Mouse (Mus musculus): ENCODE measurements around the gene Xrra1.

Xrra1 gene

GRCm38 (mm10) chr7:99865219-99865618 lies 6.3 kb downstream of the Xrra1 start:
- no peaks in the 10 kb centered on the region for H3K27me3 ChIP-seq (ENCODE audit: control insufficient read depth, insufficient read depth, low read length, poor library complexity, severe bottlenecking)
- DNase-seq (ENCODE audit: low read depth, low spot score): no peak
- no peaks in the 10 kb centered on the region for H3K36me3 ChIP-seq (ENCODE audit: control insufficient read depth, insufficient read depth, low read length, poor library complexity, severe bottlenecking)

DNA sequence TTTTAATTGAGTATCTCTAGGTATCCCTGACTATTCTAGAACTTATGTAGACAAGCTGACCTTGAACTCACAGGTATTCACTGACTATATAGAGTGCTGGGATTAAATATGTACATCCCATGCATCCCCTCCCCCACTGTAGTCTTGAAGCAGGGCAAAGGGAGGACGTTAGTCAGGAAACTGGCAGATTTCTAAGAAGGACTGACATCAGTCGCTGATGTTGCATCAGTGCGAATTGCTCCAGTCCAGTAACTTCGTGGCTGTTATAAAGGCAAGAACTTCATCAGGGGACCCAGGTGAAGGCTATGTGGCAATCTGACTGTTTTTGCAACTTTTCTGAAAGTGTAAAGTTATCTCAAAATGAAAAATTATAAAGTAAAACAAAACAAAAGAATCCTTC lies 10.4 kb downstream of the Xrra1 start:
- H3K27me3 ChIP-seq (ENCODE audit: control insufficient read depth, insufficient read depth, low read length, poor library complexity, severe bottlenecking): no peaks in the 10 kb centered on the region

DNA sequence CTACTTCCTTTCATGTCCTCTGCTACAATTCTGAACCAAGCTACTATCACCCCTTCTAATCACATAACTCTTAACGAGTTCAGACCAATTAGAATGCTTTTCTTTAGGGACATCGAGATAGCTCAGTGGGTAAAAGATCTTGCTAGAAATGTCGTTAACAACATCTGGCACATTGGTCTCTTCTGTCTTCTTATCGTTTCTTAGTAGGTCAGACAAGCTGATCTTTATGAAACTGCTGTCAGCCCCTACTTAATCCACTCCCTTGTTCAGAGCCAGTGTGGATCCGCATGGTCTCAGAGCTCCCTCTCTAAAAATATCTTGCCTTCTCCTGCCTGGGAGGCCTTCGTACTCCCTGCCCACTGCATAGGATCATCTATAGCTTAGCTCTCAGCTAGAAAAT lies 15.0 kb downstream of the Xrra1 start:
- no peak for DNase-seq (ENCODE audit: low read depth, low spot score)
- Histone ChIP-seq H3K27me3 (ENCODE audit: control insufficient read depth, insufficient read depth, low read length, poor library complexity, severe bottlenecking) (no peaks in the 10 kb centered on the region), H3K36me3 (ENCODE audit: control insufficient read depth, insufficient read depth, low read length, poor library complexity, severe bottlenecking) (no peaks in the 10 kb centered on the region)

More for the DNA sequence above, 10.4 kb downstream of the Xrra1 start:
- DNase-seq (ENCODE audit: low read depth, low spot score): no peak
- H3K36me3 ChIP-seq (ENCODE audit: control insufficient read depth, insufficient read depth, low read length, poor library complexity, severe bottlenecking): no peaks in the 10 kb centered on the region

DNA sequence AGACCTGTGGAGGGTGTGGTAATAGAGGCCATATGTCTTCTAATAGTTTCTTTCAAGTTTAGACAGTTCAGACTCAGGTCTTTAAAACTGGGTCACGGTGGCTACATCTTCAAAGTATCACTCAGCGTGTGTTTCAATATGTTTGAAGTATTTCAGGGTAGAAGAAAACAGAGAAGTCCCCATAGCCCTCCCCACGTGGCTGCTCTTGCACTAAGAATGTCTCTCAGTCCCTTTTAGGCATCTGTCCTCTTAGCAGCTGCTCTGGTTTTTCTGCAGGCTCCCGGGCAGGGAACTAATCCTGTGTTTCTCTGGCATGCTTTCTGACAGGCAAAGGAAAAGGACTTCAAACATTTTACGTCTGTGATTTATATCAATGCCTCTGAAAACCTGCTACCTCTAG lies 17.0 kb downstream of the Xrra1 start:
- H3K27me3 ChIP-seq (ENCODE audit: control insufficient read depth, insufficient read depth, low read length, poor library complexity, severe bottlenecking): no peaks in the 10 kb centered on the region
- no peaks in the 10 kb centered on the region for H3K36me3 ChIP-seq (ENCODE audit: control insufficient read depth, insufficient read depth, low read length, poor library complexity, severe bottlenecking)
- no peak for DNase-seq (ENCODE audit: low read depth, low spot score)

GRCm38 (mm10) chr7:99876345-99876744 lies 17.4 kb downstream of the Xrra1 start:
- no peaks in the 10 kb centered on the region for H3K36me3 ChIP-seq (ENCODE audit: control insufficient read depth, insufficient read depth, low read length, poor library complexity, severe bottlenecking)
- peak; percentile 84 for DNase-seq (ENCODE audit: low read depth, low spot score)
- H3K27me3 ChIP-seq (ENCODE audit: control insufficient read depth, insufficient read depth, low read length, poor library complexity, severe bottlenecking): no peaks in the 10 kb centered on the region

DNA sequence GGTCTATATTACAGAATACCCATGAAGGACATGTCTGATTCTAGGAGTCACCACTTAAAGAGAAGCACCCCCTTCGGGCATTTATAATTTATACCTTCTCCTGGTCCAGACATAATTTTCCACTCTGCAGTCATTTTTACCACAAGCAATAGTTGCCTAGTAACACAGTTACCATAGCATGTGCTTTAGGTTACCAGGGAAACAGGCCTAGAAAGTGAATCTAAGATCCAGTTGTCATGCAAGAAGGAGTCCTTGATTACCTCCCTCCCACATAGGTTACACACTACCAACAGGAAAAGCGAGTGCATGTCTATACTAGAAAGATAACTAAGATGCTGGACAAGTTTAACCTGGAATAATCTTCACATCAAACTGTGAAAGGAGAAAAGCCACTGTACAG lies 19.3 kb downstream of the Xrra1 start:
- H3K36me3 ChIP-seq (ENCODE audit: control insufficient read depth, insufficient read depth, low read length, poor library complexity, severe bottlenecking): no peaks in the 10 kb centered on the region
- no peak for DNase-seq (ENCODE audit: low read depth, low spot score)
- no peaks in the 10 kb centered on the region for H3K27me3 ChIP-seq (ENCODE audit: control insufficient read depth, insufficient read depth, low read length, poor library complexity, severe bottlenecking)

DNA sequence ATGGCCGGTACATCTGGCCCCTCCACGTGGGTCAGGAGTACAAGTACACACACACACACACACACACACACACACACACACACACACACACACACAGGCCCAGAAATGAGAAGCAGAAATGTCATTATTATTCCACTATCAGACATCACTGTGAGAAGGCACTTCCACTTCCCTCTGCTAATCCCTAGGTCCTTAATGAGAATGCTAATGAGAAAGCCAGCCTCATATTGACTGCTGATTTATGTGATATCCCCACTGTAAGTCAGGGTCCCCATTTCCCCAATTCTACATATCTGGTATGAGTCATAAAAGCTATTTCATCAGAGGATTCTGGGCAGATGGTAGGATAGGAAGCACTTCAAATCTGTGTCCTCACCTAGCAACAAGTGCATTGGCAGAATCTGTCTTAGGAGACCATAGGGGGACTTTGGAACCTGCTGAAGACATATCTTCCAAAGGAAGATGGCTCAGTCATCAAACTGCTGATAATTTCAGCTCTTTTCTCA lies 28.4 kb downstream of the Xrra1 start:
- no peaks in the 10 kb centered on the region for H3K36me3 ChIP-seq (ENCODE audit: control insufficient read depth, insufficient read depth, low read length, poor library complexity, severe bottlenecking)
- no peaks in the 10 kb centered on the region for H3K27me3 ChIP-seq (ENCODE audit: control insufficient read depth, insufficient read depth, low read length, poor library complexity, severe bottlenecking)
- DNase-seq (ENCODE audit: low read depth, low spot score): no peak

DNA sequence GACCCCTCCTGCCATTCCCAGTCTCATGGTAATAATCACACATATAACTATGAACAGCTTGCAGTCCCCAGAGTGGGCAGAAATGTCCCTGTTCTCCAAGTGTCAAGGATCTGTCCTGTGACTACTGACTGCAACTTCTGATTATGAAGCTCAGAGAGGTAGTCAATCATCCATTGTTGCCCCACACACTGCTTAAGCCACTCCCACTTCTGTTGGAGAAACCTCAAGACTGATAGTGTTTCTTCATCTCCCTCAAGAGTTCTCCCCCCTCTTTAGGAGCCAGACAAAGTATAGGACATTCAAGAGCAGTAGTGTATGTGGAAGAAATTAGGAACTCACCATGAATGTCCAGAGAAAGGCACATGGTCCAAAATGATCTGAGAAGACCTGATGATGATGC lies 28.8 kb downstream of the Xrra1 start:
- Histone ChIP-seq H3K36me3 (ENCODE audit: control insufficient read depth, insufficient read depth, low read length, poor library complexity, severe bottlenecking) (no peaks in the 10 kb centered on the region), H3K27me3 (ENCODE audit: control insufficient read depth, insufficient read depth, low read length, poor library complexity, severe bottlenecking) (no peaks in the 10 kb centered on the region)
- DNase-seq (ENCODE audit: low read depth, low spot score): no peak

- H3K36me3 ChIP-seq (ENCODE audit: control insufficient read depth, insufficient read depth, low read length, poor library complexity, severe bottlenecking): no peaks in the 10 kb centered on the region
- no peaks in the 10 kb centered on the region for H3K27me3 ChIP-seq (ENCODE audit: control insufficient read depth, insufficient read depth, low read length, poor library complexity, severe bottlenecking)
- DNase-seq (ENCODE audit: low read depth, low spot score): peak; percentile 27
Observed at GRCm38 (mm10) chr7:99889175-99889880, 30.4 kb downstream of the Xrra1 start.

GRCm38 (mm10) chr7:99890168-99890755 lies 31.3 kb downstream of the Xrra1 start:
- no peaks in the 10 kb centered on the region for H3K27me3 ChIP-seq (ENCODE audit: control insufficient read depth, insufficient read depth, low read length, poor library complexity, severe bottlenecking)

DNA sequence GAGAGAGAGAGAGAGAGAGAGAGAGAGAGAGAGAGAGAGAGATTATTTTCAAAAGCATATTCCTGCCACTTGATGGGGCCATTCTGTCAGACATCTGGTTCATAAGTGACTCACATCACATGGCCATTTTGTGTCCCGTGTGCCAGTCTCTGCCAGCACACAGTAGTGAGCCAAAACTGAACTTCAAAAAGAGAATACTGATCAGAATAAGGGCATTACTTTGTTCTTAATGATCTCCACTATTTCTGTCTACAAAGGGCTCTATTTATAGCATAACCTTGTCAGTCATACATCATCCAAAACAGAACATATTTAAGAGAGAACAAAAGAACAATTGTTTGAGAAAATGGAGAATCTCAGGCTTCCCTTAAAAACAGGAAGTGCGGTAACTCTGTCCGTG lies 32.6 kb downstream of the Xrra1 start:
- DNase-seq (ENCODE audit: low read depth, low spot score): no peak
- no peaks in the 10 kb centered on the region for H3K27me3 ChIP-seq (ENCODE audit: control insufficient read depth, insufficient read depth, low read length, poor library complexity, severe bottlenecking)
- no peaks in the 10 kb centered on the region for H3K36me3 ChIP-seq (ENCODE audit: control insufficient read depth, insufficient read depth, low read length, poor library complexity, severe bottlenecking)

More at GRCm38 (mm10) chr7:99890168-99890755, 31.3 kb downstream of the Xrra1 start:
- H3K36me3 ChIP-seq (ENCODE audit: control insufficient read depth, insufficient read depth, low read length, poor library complexity, severe bottlenecking): no peaks in the 10 kb centered on the region
- DNase-seq (ENCODE audit: low read depth, low spot score): no peak

DNA sequence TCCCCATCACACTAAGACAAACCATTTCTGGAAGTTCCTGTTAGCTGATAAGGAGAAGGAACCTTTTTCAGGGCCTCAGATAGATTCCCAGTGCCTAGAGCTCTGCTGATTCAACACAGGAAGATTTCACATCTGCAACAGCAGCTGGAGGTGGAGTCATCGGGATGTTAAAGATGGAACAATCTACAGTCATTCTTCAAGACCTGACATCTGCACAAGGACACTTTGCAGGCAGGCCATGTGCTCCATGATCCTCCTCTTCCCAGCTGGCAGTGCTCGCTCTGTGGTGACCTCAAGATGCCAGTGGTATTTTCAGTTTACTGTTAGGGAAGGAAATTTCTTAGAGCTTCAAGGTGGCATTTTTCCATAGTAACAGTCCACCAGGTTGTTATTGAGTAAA lies 33.4 kb downstream of the Xrra1 start:
- DNase-seq (ENCODE audit: low read depth, low spot score): no peak
- no peaks in the 10 kb centered on the region for H3K36me3 ChIP-seq (ENCODE audit: control insufficient read depth, insufficient read depth, low read length, poor library complexity, severe bottlenecking)
- no peaks in the 10 kb centered on the region for H3K27me3 ChIP-seq (ENCODE audit: control insufficient read depth, insufficient read depth, low read length, poor library complexity, severe bottlenecking)

DNA sequence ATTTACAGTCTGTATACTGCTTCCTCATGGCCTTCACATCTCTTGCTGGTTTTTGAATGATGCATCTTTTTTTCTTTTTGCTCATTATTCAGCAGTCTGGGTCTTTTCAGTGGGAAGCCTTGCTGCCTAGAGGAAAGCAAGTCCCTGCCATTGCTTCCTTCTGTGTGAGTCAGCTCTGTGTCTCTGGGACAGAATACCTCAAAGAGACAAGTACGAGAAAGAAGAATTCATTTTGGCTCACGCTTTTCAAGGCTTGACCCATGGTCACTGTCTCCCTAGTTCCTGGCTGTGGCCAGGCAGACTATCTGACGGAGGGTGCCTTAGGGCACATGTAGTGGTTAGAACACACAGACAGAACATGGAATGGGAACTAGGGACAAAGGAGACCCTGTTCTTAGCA lies 35.1 kb downstream of the Xrra1 start:
- Histone ChIP-seq H3K27me3 (ENCODE audit: control insufficient read depth, insufficient read depth, low read length, poor library complexity, severe bottlenecking) (no peaks in the 10 kb centered on the region), H3K36me3 (ENCODE audit: control insufficient read depth, insufficient read depth, low read length, poor library complexity, severe bottlenecking) (no peaks in the 10 kb centered on the region)
- no peak for DNase-seq (ENCODE audit: low read depth, low spot score)

DNA sequence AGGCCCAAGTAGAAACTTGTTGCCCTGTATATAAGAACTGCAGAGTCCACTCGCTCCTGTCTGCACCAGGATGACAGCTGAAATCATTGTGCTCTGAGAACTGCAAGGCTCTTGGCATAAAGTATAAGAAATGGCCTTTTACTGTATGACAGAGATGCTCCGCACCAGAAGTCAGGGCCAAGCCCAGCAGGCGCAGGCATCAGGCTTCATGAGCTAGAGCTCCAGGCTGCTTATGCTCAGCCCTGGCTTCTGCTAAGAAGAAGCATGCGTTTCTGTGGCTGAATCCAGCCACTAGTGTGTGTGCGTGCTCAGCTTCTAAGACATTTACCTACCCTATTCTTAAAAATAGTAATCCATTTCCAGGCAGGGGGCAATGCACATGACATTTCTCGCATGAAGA lies 35.6 kb downstream of the Xrra1 start:
- no peak for DNase-seq (ENCODE audit: low read depth, low spot score)
- Histone ChIP-seq H3K36me3 (ENCODE audit: control insufficient read depth, insufficient read depth, low read length, poor library complexity, severe bottlenecking) (no peaks in the 10 kb centered on the region), H3K27me3 (ENCODE audit: control insufficient read depth, insufficient read depth, low read length, poor library complexity, severe bottlenecking) (no peaks in the 10 kb centered on the region)

DNA sequence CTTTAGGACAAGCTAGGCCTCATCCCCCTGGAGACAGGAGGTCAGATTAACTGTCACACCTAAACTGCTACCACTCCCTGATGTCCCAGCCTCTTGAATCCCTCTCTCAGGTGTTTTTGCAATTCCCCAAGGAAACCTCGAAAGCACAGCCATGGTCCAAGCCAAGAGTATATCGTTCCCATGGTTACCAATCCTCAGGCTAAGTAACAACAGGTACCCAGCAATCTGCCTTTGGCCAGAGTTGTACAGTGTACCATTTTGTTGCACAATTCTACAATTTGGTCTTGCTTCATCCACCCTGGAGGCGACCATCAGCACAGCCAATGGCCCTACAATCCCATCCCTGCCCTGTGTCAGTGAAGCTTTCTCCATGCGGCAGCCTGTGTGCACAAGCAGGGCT lies 38.0 kb downstream of the Xrra1 start:
- Histone ChIP-seq H3K36me3 (ENCODE audit: control insufficient read depth, insufficient read depth, low read length, poor library complexity, severe bottlenecking) (no peaks in the 10 kb centered on the region), H3K27me3 (ENCODE audit: control insufficient read depth, insufficient read depth, low read length, poor library complexity, severe bottlenecking) (no peaks in the 10 kb centered on the region)
- DNase-seq (ENCODE audit: low read depth, low spot score): no peak

GRCm38 (mm10) chr7:99902208-99902607 lies 43.3 kb downstream of the Xrra1 start:
- no peak for DNase-seq (ENCODE audit: low read depth, low spot score)
- no peaks in the 10 kb centered on the region for H3K36me3 ChIP-seq (ENCODE audit: control insufficient read depth, insufficient read depth, low read length, poor library complexity, severe bottlenecking)

More at GRCm38 (mm10) chr7:99902208-99902607, 43.3 kb downstream of the Xrra1 start:
- H3K27me3 ChIP-seq (ENCODE audit: control insufficient read depth, insufficient read depth, low read length, poor library complexity, severe bottlenecking): no peaks in the 10 kb centered on the region

All from splenic B cell, adult 2 months (primary cell).